Mouse (Mus musculus): ENCODE measurements at regions not wholly inside any gene's neighbourhood (a gene's known extent, or its start where the extent isn't known, plus 50 kb on each side); places are given as distances from the start of the nearest gene placed in this dataset.

DNA sequence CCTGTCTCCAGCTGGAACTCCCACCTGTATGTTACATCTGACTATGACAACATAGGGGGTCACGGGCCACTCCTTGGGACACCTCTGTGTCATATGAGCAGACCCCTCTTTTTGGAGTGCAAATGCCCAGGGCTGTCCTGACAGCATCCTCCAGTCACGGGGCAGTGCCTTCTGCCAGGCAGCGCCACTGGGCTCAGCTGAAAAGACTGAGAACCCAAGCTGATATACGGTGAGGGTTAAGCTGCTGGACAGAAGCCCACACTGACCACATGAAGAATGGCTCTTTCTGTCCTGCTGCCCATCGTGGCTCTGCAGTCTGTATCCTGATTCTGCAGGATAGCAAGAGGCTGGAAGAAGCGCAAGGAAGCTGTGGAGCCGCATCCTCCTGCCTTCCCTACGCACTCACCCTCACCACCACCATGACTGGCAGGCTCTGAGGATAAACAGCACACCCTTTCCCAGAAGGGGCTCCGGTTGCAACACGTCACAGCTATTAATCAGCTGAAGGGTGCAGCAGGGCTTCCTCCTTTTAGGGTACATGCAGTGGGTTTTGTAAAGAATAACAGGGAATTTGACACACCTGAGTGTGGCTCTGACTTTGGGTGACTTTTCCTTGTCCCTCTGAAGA is 93.9 kb upstream of the Arntl start:
- DNase-seq (ENCODE audit: low read depth, low spot score), result no peak

- no peak for DNase-seq (ENCODE audit: low read depth, low spot score)
Measured at GRCm38 (mm10) chr7:113117599-113117998, 89.7 kb upstream of the Arntl start.

DNA sequence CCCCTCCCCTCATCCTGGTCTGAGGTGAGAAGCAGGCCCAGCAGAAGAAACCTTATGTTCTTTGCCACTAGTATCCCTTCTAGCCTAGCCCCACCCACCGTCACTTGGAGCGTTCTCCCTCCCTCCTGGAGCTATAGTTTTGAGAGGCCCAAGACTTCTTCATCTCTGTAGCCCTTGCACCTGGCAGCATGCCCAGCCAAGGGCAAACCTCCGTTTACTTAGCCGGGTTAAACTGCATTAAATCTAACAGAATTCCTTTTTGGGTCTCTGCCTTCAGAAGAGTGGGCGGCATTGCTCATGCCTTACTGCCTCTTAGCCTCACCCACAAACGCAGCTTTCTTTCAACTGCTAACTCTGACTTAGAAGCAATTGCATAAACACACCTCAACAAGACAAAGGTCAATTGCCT is 85.3 kb upstream of the Arntl start:
- no peak for DNase-seq (ENCODE audit: low read depth, low spot score)

DNA sequence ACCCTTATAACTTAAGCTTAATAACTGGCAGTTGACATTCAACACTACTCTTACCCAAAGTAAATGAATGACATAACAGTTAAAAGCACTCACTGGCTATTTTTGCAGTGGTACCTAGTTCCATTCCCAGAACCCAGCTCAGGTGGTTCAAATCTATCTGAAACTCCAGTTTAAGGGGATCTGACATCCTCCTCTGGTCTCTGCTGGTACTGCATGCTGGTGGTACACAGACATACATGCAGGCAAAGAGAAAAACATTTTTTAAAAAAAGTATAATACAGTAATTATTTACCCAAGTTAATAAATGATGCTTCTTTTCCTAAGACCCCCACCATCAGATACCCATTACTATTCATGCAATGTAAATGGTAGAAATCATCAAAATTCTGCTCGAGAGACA is 81.3 kb upstream of the Arntl start:
- no peak for DNase-seq (ENCODE audit: low read depth, low spot score)

- no peak for DNase-seq (ENCODE audit: low read depth, low spot score)
Measured at GRCm38 (mm10) chr7:113130552-113130951, 76.7 kb upstream of the Arntl start.

DNA sequence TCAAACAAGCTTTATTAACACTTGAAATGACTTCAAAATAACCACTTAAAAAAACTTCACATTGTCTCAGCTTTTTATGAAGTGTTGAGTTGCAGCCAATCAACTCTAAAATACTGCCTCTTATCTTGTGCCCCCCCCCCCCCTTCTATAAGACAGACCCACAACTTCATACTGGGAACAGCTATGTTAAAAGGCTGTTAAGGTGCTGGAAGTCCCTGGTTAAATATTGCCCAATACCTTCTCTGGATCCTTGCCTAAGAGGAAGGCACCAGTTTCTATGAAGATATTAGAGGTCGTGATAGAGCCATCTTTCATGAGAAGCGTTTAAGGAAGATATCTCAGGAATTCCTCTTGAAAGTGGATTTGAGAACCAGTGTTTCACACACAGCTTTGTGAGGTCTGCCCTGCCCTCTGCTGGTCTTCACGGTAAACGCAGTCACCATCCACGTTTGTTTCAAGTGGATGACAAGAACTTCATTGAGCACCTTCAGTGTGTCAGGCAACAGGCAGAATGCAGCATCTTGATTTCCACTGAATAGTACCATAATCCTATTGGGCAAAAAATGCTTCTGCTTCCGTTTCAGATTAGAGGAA is 75.2 kb upstream of the Arntl start:
- DNase-seq (ENCODE audit: low read depth, low spot score), result no peak

DNA sequence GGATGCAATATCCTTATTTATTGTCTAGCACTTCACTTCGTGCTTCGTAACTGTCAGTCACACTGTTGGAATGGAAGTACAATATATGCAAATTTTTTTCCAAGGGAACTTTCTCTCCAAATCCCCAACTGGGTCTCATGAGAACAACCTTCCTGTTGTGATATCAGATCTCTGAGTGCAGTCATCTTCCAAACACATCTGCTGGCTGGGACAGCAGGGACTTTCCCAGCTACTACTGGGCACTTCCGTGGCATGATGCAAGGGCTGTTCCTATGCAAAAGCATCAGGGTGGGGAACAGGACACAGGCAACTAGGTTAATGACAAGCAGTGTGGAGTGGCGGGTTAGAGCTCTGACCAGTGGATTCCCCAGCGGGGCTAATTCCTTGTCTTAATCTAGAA is 73.4 kb upstream of the Arntl start:
- DNase-seq (ENCODE audit: low read depth, low spot score), result no peak

DNA sequence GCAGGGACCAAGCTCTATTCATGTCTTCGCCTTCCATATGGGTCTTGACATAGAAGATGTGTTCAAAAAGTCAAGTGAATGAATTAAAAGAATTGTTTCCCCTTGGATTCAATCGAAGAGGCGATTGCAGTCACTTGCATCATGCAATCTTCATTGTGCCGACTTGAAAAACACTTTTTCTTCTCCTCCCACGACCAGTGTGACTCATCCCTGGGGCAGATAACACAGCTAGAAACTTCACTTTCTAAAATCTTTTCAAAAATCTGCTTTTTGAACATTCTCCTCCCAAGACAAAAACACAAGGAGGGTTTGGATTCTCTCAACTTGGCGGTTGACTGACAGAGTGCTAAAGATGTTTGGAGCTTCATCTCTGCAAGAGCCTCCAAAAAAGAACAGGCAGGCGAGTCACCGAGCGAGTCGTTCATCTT is 67.2 kb upstream of the Arntl start:
- DNase-seq (ENCODE audit: low read depth, low spot score), result no peak

GRCm38 (mm10) chr7:113141846-113142683 is 65.2 kb upstream of the Arntl start:
- peak; percentile 49 for DNase-seq (ENCODE audit: low read depth, low spot score)

DNA sequence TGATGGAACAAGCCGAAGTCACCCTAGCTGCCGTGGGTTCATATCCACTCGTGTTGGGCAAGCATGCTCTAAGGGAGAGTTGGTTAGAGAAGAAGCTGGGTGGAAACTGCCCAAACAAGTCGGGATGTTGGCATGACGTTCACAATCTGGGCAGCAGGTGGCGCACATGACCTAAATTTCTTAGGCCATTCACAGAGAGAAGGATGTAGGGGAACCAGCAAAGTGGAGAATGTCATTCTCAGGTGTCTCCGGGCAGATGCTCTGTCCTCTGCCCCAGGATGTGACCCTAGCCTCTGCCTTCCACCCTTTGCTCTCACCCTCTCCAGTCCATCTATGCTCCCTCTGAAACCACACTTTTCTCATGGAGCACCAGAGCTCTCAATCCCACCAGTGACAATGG is 63.7 kb upstream of the Arntl start:
- DNase-seq (ENCODE audit: low read depth, low spot score), result peak; percentile 58

GRCm38 (mm10) chr7:113145046-113145445 is 62.2 kb upstream of the Arntl start:
- DNase-seq (ENCODE audit: low read depth, low spot score), result no peak

- no peak for DNase-seq (ENCODE audit: low read depth, low spot score)
Measured at GRCm38 (mm10) chr7:113146108-113146507, 61.2 kb upstream of the Arntl start.

DNA sequence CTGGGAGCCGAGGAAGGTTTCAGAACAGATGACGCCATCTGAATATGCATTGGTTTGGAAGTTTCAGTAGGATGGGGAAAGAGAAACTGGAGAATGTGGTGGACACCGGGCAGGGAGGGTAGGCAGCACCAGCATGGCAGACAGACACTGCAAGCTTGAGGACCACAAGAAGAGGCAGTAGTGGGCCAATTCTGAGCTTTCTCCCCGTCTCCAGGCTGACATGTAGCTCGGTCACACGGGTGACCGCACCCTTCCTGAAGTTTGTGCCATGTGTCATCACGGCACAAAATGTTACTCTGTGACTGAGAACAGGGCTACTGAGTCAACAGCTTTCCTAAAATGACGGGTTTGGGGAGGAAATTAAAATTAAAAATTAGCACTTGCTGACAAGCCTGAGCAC is 60.7 kb upstream of the Arntl start:
- no peak for DNase-seq (ENCODE audit: low read depth, low spot score)

GRCm38 (mm10) chr7:113147391-113148332 is 59.6 kb upstream of the Arntl start:
- DNase-seq (ENCODE audit: low read depth, low spot score), result no peak

- DNase-seq (ENCODE audit: low read depth, low spot score), result no peak
Measured at GRCm38 (mm10) chr7:113148700-113149099, 58.6 kb upstream of the Arntl start.

DNA sequence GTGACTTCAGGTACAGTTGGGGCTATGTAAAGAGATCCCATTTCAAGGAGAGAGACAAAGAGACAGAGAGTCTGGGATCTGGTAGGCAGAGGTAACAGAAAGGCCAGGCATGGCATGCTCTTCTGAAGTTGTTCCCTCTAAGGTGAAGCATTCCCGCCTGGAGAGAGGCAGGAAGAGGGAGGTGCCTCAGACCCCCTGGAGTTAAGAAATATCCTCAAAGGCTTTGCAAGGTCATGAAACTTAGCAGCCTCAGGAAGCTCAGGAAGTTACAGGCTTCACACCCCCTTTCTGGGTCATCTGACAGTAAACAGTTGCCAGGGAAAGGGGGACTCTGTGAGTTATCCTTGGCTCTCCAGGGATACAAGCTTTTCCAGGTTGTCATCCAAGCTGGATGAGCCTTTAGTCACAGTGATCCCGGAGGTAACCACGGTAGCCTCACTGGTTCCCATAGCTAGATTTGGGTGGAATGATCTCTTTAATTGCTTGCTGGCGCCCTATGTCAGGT is 57.2 kb upstream of the Arntl start:
- DNase-seq (ENCODE audit: low read depth, low spot score), result no peak

DNA sequence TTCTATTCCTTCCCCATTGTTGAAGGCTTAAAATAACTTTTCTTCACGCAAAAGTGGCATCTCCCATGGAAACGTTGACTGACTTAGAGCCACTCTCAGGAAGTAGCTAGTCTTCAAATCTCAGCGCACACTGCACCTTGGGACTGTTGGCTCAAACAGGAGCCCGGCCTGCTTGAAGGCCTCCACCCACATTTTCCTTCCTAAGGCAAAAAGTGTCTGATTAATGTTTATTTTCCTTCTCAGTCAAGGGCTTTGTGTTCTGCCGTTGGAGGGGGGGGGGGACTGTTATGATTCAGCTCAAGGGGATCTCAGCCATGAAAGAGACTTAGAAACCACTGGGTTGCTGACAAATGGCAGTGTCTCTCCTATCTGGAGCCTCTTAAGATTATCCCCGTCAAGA is 56.5 kb upstream of the Arntl start:
- no peak for DNase-seq (ENCODE audit: low read depth, low spot score)

GRCm38 (mm10) chr7:113151499-113151898 is 55.8 kb upstream of the Arntl start:
- no peak for DNase-seq (ENCODE audit: low read depth, low spot score)

DNA sequence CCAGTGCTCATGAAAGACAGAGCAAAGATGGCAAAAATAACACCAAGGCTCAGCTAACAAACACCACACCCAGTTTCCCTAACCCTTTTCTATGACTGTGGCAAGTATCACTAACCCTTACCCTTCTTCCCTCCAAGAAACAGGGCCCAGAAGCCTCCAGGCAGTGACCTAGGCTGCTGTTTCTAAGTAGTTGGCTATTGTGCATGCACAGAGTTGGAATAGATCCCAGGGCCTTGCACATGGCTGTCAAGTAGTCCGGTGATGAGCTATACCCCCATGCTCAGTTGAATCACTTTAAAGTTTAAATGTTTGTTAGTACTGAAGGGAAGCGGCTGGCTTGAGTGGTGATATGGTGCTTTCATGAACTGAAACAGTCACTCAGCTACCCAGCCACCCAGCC is 53.9 kb upstream of the Arntl start:
- DNase-seq (ENCODE audit: low read depth, low spot score), result no peak

GRCm38 (mm10) chr7:113154066-113154465 is 53.2 kb upstream of the Arntl start:
- no peak for DNase-seq (ENCODE audit: low read depth, low spot score)

GRCm38 (mm10) chr7:113156366-113156765 is 50.9 kb upstream of the Arntl start:
- no peak for DNase-seq (ENCODE audit: low read depth, low spot score)

Measured in WW6 (cell line).